Mouse (Mus musculus) liver, embryonic 13.5 days (tissue): ENCODE measurements at regions not wholly inside any gene's neighbourhood (a gene's known extent, or its start where the extent isn't known, plus 50 kb on each side); places are given as distances from the start of the nearest gene placed in this dataset.

Experiments
- ATAC-seq: fragments of 200-750 bp; cut with Nextera tagmentation; 2 replicates; pipeline ENCODE4 v1.8.0; 2017; ENCODE audit warnings: low read depth, mild to moderate bottlenecking, moderate number of reproducible peaks, moderate library complexity
- DNase-seq: peaks from one replicate; pipeline ENCODE4 v3.0.0; 2022
- H3K27ac ChIP-seq: fragments of 300-500 bp; sonication (generic); 2 replicates; pipeline ENCODE4 v1.5.1; 2015; ENCODE audit warnings: moderate library complexity, mild to moderate bottlenecking, inconsistent platforms
- H3K27me3 ChIP-seq: fragments of 300-500 bp; sonication (generic); 2 replicates; pipeline ENCODE4 v1.6.1; 2015; ENCODE audit warnings: mild to moderate bottlenecking, inconsistent platforms
- H3K36me3 ChIP-seq: fragments of 300-500 bp; sonication (generic); 2 replicates; pipeline ENCODE4 v1.6.1; 2015; ENCODE audit warnings: mild to moderate bottlenecking, inconsistent platforms
- H3K4me1 ChIP-seq: fragments of 300-500 bp; sonication (generic); replicated peaks from 2 replicates; pipeline ENCODE4 v1.6.1; 2015; ENCODE audit warnings: inconsistent platforms
- H3K4me2 ChIP-seq: fragments of 300-500 bp; sonication (generic); 2 replicates; pipeline ENCODE4 v1.6.1; 2015; ENCODE audit warnings: inconsistent platforms, mild to moderate bottlenecking, moderate library complexity
- H3K4me3 ChIP-seq: fragments of 300-500 bp; sonication (generic); replicated peaks from 2 replicates; pipeline ENCODE4 v1.5.1; 2015; ENCODE audit warnings: mild to moderate bottlenecking, inconsistent platforms
- H3K9ac ChIP-seq: fragments of 300-500 bp; sonication (generic); 2 replicates; pipeline ENCODE4 v1.6.1; 2015; ENCODE audit warnings: mild to moderate bottlenecking, inconsistent platforms
- H3K9me3 ChIP-seq: fragments of 300-500 bp; sonication (generic); replicated peaks from 2 replicates; pipeline ENCODE4 v1.6.1; 2016; ENCODE audit warnings: inconsistent platforms
- WGBS: fragments of 180-500 bp; shearing (Covaris S2); methylation state at CpG from one replicate; pipeline ENCODE4 v1.1.7; 2015; ENCODE audit not compliant: insufficient replicate concordance; 5-methylcytosine and 5-hydroxymethylcytosine counted together

- no peak overlapping the region for H3K4me2 ChIP-seq
- WGBS: 30% methylated on average over 4 of the region's 4 CpGs
- DNase-seq: no peak
- H3K27me3 ChIP-seq: no peaks in the 10 kb centered on the region
- H3K36me3 ChIP-seq: no peaks in the 10 kb centered on the region
- H3K9me3 ChIP-seq: no peaks in the 10 kb centered on the region
- ATAC-seq: no peak
- no peak overlapping the region for H3K27ac ChIP-seq
- H3K9ac ChIP-seq: no peak overlapping the region
- no peak overlapping the region for H3K4me3 ChIP-seq
- peaks cover 5% of the 10 kb centered on the region; the same call in 1 of the 2 replicates for H3K4me1 ChIP-seq
Observed at GRCm38 (mm10) chr12:54264418-54264733, 60.7 kb upstream of the Egln3 start.

- Histone ChIP-seq H3K4me2 (no peak overlapping the region), H3K4me3 (no peak overlapping the region), H3K27ac (no peak overlapping the region), H3K4me1 (peaks cover 5% of the 10 kb centered on the region; the same call in 1 of the 2 replicates), H3K9ac (no peak overlapping the region), H3K36me3 (no peaks in the 10 kb centered on the region), H3K27me3 (no peaks in the 10 kb centered on the region), H3K9me3 (no peaks in the 10 kb centered on the region)
- WGBS: 51% methylated on average over 13 of the region's 13 CpGs
- ATAC-seq: no peak
- DNase-seq: no peak
Observed at GRCm38 (mm10) chr12:54263733-54264417, 60.2 kb upstream of the Egln3 start.

- DNase-seq: no peak
- ATAC-seq: no peak
- H3K4me2 ChIP-seq: no peak overlapping the region
- H3K4me1 ChIP-seq: peaks cover 5% of the 10 kb centered on the region; the same call in 1 of the 2 replicates
- no peaks in the 10 kb centered on the region for H3K9me3 ChIP-seq
- H3K27ac ChIP-seq: no peak overlapping the region
- H3K9ac ChIP-seq: no peak overlapping the region
- no peaks in the 10 kb centered on the region for H3K36me3 ChIP-seq
- WGBS: 71% methylated on average over 11 of the region's 11 CpGs
- H3K4me3 ChIP-seq: no peak overlapping the region
- no peaks in the 10 kb centered on the region for H3K27me3 ChIP-seq
Observed at GRCm38 (mm10) chr12:54262236-54263005, 58.8 kb upstream of the Egln3 start.

- Histone ChIP-seq H3K4me3 (no peak overlapping the region), H3K27ac (no peak overlapping the region), H3K9ac (no peak overlapping the region), H3K9me3 (no peaks in the 10 kb centered on the region), H3K36me3 (no peaks in the 10 kb centered on the region), H3K27me3 (no peaks in the 10 kb centered on the region), H3K4me2 (no peak overlapping the region), H3K4me1 (peaks cover 8% of the 10 kb centered on the region; the same call in 1 of the 2 replicates)
- no peak for ATAC-seq
- WGBS: 68% methylated on average over 5 of the region's 5 CpGs
- DNase-seq: no peak
Observed at GRCm38 (mm10) chr12:54261426-54261825, 57.8 kb upstream of the Egln3 start.

- WGBS: 55% methylated on average over 6 of the region's 6 CpGs
- Histone ChIP-seq H3K36me3 (no peaks in the 10 kb centered on the region), H3K4me2 (no peak overlapping the region), H3K27ac (no peak overlapping the region), H3K27me3 (no peaks in the 10 kb centered on the region), H3K4me3 (no peak overlapping the region), H3K9ac (no peak overlapping the region), H3K4me1 (peaks cover 8% of the 10 kb centered on the region; the same call in 1 of the 2 replicates), H3K9me3 (no peaks in the 10 kb centered on the region)
- DNase-seq: no peak
- no peak for ATAC-seq
Observed at GRCm38 (mm10) chr12:54260502-54260901, 56.8 kb upstream of the Egln3 start.

- H3K4me3 ChIP-seq: no peak overlapping the region
- no peaks in the 10 kb centered on the region for H3K36me3 ChIP-seq
- no peaks in the 10 kb centered on the region for H3K27me3 ChIP-seq
- H3K4me2 ChIP-seq: no peak overlapping the region
- no peak for DNase-seq
- 54% methylated on average over 7 of the region's 7 CpGs for WGBS
- no peaks in the 10 kb centered on the region for H3K9me3 ChIP-seq
- H3K27ac ChIP-seq: no peak overlapping the region
- H3K9ac ChIP-seq: no peak overlapping the region
- peaks cover 3% of the 10 kb centered on the region; the same call in 1 of the 2 replicates for H3K4me1 ChIP-seq
- no peak for ATAC-seq
Observed at GRCm38 (mm10) chr12:54257776-54258433, 54.2 kb upstream of the Egln3 start.

- no peak overlapping the region for H3K27ac ChIP-seq
- ATAC-seq: peak; percentile 51; the same call in 1 of the 2 replicates
- H3K4me2 ChIP-seq: no peak overlapping the region
- no peak overlapping the region for H3K9ac ChIP-seq
- no peaks in the 10 kb centered on the region for H3K27me3 ChIP-seq
- H3K9me3 ChIP-seq: no peaks in the 10 kb centered on the region
- H3K4me1 ChIP-seq: peaks cover 3% of the 10 kb centered on the region; the same call in 1 of the 2 replicates
- WGBS: 48% methylated on average over 6 of the region's 6 CpGs
- H3K4me3 ChIP-seq: no peak overlapping the region
- no peak for DNase-seq
- no peaks in the 10 kb centered on the region for H3K36me3 ChIP-seq
Observed at GRCm38 (mm10) chr12:54256506-54257128, 53.0 kb upstream of the Egln3 start.
